Mouse (Mus musculus): ENCODE measurements around the gene Gm3415.
"Not testable (repeated sequence)": the region's sequence is repeated elsewhere in the genome, so short reads cannot be mapped to it uniquely, and the experiment has no call there.

Gene Gm3415

GRCm38 (mm10) chr5:146597503-146597874 lies 41.6 kb downstream of the Gm3415 start:
- in situ Hi-C loops (cut with MboI; ENCODE audit: low pct_unique_long_range_greater_than_20kb in 1 of 2, low sequenced_read_pairs in 2 of 2, unreplicated experiment in 1 of 2) = no loop called here

- in situ Hi-C loops (cut with MboI; ENCODE audit: low pct_unique_long_range_greater_than_20kb in 1 of 2, low sequenced_read_pairs in 2 of 2, unreplicated experiment in 1 of 2) = no loop called here
Measured at GRCm38 (mm10) chr5:146598215-146599119, 42.5 kb downstream of the Gm3415 start.

- in situ Hi-C loops (cut with MboI; ENCODE audit: low pct_unique_long_range_greater_than_20kb in 1 of 2, low sequenced_read_pairs in 2 of 2, unreplicated experiment in 1 of 2) = not testable (repeated sequence)
Measured at GRCm38 (mm10) chr5:146599216-146599615, 43.3 kb downstream of the Gm3415 start.

- in situ Hi-C loops (cut with MboI; ENCODE audit: low pct_unique_long_range_greater_than_20kb in 1 of 2, low sequenced_read_pairs in 2 of 2, unreplicated experiment in 1 of 2) = no loop called here
Measured at GRCm38 (mm10) chr5:146599970-146600369, 44.0 kb downstream of the Gm3415 start.

GRCm38 (mm10) chr5:146606221-146606620 lies 50.3 kb downstream of the Gm3415 start:
- in situ Hi-C loops (cut with MboI; ENCODE audit: low pct_unique_long_range_greater_than_20kb in 1 of 2, low sequenced_read_pairs in 2 of 2, unreplicated experiment in 1 of 2) = no loop called here

- in situ Hi-C loops (cut with MboI; ENCODE audit: low pct_unique_long_range_greater_than_20kb in 1 of 2, low sequenced_read_pairs in 2 of 2, unreplicated experiment in 1 of 2) = no loop called here
Measured at GRCm38 (mm10) chr5:146606895-146607294, 51.0 kb downstream of the Gm3415 start.

GRCm38 (mm10) chr5:146607816-146608215 lies 51.9 kb downstream of the Gm3415 start:
- in situ Hi-C loops (cut with MboI; ENCODE audit: low pct_unique_long_range_greater_than_20kb in 1 of 2, low sequenced_read_pairs in 2 of 2, unreplicated experiment in 1 of 2) = no loop called here

All from mouse embryonic stem cell (cell line).